Mouse (Mus musculus) E14TG2a.4 (cell line): ENCODE measurements around the gene Rnf157.

Experiments
- H3K27me3 ChIP-seq: 2 replicates; pipeline ENCODE4 v1.6.1; 2014; ENCODE audit warnings: low read length, control low read depth; ENCODE audit not compliant: insufficient read depth
- H3K36me3 ChIP-seq: 2 replicates; pipeline ENCODE4 v1.6.1; 2014; ENCODE audit warnings: low read length, control low read depth; ENCODE audit not compliant: insufficient read depth
- H3K4me1 ChIP-seq: replicated peaks from 2 replicates; pipeline ENCODE4 v1.6.1; 2014; ENCODE audit warnings: low read depth, low read length, control low read depth
- H3K4me3 ChIP-seq: replicated peaks from 2 replicates; pipeline ENCODE4 v1.5.1; 2014; ENCODE audit warnings: mild to moderate bottlenecking, low read length
- H3K9me3 ChIP-seq: 2 replicates; pipeline ENCODE4 v1.6.1; 2014; ENCODE audit warnings: low read length, control low read depth
- CTCF ChIP-seq: conservative IDR thresholded peaks from 2 replicates; pipeline ENCODE4 v1.5.1; 2014; ENCODE audit warnings: low read length
- NANOG ChIP-seq: IDR thresholded peaks from 2 replicates; pipeline ENCODE4 v1.6.1; 2014; ENCODE audit warnings: borderline replicate concordance, low read length, mixed read lengths
- POU5F1 ChIP-seq: IDR thresholded peaks from 2 replicates; pipeline ENCODE4 v1.6.1; 2014; ENCODE audit warnings: low read length, borderline replicate concordance

Gene Rnf157

DNA sequence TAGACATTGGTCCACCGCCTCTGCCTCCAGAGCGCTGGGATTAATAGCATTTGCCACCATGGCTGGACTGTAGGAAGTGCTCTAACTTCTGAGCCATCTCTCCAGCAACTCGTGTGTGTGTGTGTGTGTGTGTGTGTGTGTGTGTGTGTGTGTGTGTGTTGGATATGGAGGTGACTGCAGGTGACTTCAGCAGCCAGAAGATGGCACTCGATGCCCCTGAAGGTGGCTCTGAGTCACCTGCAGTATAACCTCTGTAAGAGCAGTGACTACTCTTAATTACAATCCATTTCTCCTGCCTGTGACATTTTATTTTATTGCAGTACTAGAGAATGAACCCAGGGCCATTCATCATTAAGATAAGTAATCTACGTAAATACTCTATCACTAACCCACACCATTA lies 61.5 kb downstream of the Rnf157 start:
- Histone ChIP-seq H3K27me3 (peaks cover 28% of the 10 kb centered on the region), H3K4me3 (no peak overlapping the region), H3K9me3 (no peaks in the 10 kb centered on the region; the same call in 1 of the 2 replicates), H3K4me1 (peaks cover 28% of the 10 kb centered on the region), H3K36me3 (peaks cover 11% of the 10 kb centered on the region)
- TF ChIP-seq CTCF (no peak), NANOG (no peak), POU5F1 (no peak)

DNA sequence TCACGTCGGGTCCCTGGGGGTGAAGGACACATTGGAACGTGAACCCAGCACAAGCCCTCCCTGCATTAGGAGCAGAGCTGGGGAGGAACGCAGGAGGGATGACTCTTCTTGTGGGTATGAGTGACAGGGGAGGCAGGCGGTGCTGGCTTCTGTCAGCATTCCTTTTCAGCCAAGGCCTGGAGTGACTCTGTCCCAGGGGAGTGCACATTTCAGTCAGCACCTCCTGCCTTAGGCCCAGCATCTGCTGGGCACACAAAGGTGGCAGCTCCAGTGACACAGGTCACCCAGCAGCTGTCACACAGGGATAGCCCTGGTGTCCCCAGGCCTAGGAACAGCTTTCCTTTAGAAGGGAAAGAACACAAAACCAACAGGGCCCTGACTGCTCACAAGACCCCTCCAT lies 64.9 kb downstream of the Rnf157 start:
- H3K4me1 ChIP-seq, result peaks cover 49% of the 10 kb centered on the region
- H3K36me3 ChIP-seq, result peaks cover 6% of the 10 kb centered on the region; the same call in 1 of the 2 replicates
- peaks cover 23% of the 10 kb centered on the region for H3K27me3 ChIP-seq
- no peaks in the 10 kb centered on the region for H3K9me3 ChIP-seq
- no peak overlapping the region for H3K4me3 ChIP-seq
- TF ChIP-seq NANOG (no peak), CTCF (no peak), POU5F1 (no peak)

DNA sequence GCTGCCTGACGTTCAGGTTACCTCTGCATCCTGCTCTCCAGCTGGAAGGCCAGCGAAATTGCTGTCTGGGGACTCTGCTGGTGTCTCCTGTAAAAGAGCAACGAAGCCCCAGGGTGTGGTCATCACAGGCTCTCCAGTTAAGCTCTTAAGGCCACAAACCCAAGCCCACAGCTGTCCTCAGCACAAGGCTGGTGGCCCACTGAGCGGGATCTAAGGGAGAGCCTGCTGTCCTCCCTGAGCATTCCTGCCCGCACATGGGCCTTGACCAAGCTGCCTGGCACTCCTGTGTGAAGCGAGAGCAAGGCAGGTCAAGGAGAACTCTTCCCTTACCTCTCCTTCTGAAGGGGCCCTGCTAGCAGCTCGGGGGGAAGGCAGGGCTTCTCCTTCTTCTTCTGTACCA lies 65.8 kb downstream of the Rnf157 start:
- TF ChIP-seq POU5F1 (no peak), NANOG (no peak), CTCF (no peak)
- peaks cover 59% of the 10 kb centered on the region for H3K4me1 ChIP-seq
- no peak overlapping the region for H3K4me3 ChIP-seq
- H3K9me3 ChIP-seq, result no peaks in the 10 kb centered on the region
- H3K27me3 ChIP-seq, result peaks cover 32% of the 10 kb centered on the region
- peaks cover 6% of the 10 kb centered on the region; the same call in 1 of the 2 replicates for H3K36me3 ChIP-seq

DNA sequence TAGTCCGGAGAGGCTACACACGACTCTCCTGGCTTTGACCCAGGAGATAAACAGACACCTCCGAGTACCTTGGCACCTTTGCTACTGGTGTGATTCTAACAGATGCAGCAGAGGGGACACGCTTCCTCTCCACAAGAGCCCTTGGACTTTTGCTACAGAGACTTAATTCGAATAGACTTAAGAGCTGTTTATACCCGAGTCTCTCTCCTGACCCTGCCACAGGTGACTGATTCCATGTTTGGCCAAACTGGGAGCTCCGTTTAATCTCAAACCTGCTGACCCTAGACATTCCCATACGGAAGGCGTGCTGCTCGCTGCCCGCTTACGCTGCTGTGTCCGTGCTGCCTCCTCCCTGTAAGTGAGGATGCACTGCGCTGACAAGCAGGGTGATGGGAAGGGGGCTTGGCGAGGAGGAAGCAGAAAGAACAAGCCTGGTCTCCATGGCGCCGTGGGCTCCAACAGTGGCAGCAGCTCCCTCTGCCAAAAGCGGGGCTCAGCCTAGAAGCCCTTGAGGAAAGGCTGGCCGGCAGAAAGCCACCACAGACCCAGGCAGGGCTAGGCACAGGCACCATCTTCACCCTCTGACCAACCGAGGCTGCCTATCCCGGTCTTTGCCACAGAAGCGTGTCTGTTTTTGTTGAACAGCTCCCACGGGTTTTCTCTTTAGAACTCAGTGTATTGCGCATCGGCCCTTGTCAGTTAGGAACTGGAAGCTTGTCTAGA lies 70.6 kb downstream of the Rnf157 start:
- Histone ChIP-seq H3K36me3 (peaks cover 6% of the 10 kb centered on the region; the same call in 1 of the 2 replicates), H3K4me1 (peaks cover 46% of the 10 kb centered on the region), H3K4me3 (no peak overlapping the region), H3K27me3 (peaks cover 37% of the 10 kb centered on the region), H3K9me3 (no peaks in the 10 kb centered on the region)
- TF ChIP-seq NANOG, result no peak
- TF ChIP-seq POU5F1, result no peak
- no peak for TF ChIP-seq CTCF

DNA sequence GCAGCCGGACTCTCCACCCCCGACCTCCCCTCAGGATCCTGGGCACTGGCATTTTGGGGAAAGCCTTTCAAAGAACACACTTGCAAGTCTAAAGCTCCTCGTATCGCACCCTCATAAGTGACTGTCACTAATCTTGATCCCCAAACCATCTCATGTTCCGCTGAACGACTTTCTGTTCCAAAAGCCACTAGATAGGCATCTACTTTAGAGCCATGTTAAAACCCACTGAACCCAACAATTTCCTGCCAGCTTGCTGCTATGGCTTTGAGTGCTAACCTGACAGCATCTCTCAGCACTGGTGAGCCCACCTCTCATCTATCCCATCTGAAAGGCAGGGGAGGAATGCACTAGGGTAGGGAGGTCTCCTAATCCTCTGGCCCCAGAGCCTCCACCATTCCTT lies 75.3 kb downstream of the Rnf157 start:
- Histone ChIP-seq H3K27me3 (peaks cover 68% of the 10 kb centered on the region), H3K4me3 (no peak overlapping the region), H3K4me1 (peaks cover 51% of the 10 kb centered on the region), H3K9me3 (no peaks in the 10 kb centered on the region), H3K36me3 (no peaks in the 10 kb centered on the region)
- no peak for TF ChIP-seq CTCF
- no peak for TF ChIP-seq POU5F1
- no peak for TF ChIP-seq NANOG

DNA sequence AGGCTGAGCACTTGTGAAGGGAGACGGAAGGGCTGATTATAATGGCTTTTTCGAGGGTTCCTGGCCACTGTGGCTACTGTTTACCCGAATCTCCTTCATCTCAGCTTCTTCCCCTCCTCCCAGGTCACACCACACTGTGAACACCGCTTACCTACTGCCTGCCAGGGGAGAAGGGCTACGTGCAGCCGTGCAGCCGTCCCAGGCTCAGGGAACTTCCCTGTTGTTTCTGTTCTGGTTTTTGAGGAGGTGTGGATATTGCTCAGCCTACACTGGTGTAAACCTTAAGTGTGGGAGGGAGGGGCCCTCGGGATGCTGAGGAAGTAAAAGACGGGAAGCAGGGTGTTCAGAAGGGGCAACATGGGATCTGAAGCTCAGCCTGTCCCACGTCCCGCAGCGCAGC lies 75.8 kb downstream of the Rnf157 start:
- Histone ChIP-seq H3K27me3 (peaks cover 62% of the 10 kb centered on the region), H3K4me1 (peaks cover 51% of the 10 kb centered on the region), H3K4me3 (no peak overlapping the region), H3K36me3 (no peaks in the 10 kb centered on the region), H3K9me3 (no peaks in the 10 kb centered on the region)
- TF ChIP-seq CTCF (no peak), NANOG (no peak), POU5F1 (no peak)

DNA sequence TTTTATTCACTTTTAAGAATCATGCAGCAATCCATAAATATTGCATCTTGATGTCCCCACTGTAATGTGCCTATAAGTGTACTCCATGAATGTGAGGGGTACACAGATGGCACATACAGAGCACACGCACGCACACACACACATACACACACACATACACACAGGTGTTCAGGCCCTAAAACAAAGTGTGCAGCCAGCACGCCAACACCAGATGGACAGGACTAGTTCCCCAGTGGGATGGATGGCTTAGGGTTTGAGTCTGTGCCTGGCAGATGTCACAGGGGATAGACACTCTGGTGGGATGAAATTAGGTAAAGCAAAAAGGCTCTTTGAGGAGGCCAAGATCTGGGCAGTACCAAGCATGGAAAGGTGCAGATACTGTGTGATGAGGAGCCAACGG lies 76.4 kb downstream of the Rnf157 start:
- H3K4me1 ChIP-seq, result peaks cover 55% of the 10 kb centered on the region
- TF ChIP-seq CTCF (no peak), NANOG (no peak), POU5F1 (no peak)
- no peak overlapping the region for H3K4me3 ChIP-seq
- no peaks in the 10 kb centered on the region for H3K9me3 ChIP-seq
- H3K36me3 ChIP-seq, result no peaks in the 10 kb centered on the region
- H3K27me3 ChIP-seq, result peaks cover 62% of the 10 kb centered on the region

DNA sequence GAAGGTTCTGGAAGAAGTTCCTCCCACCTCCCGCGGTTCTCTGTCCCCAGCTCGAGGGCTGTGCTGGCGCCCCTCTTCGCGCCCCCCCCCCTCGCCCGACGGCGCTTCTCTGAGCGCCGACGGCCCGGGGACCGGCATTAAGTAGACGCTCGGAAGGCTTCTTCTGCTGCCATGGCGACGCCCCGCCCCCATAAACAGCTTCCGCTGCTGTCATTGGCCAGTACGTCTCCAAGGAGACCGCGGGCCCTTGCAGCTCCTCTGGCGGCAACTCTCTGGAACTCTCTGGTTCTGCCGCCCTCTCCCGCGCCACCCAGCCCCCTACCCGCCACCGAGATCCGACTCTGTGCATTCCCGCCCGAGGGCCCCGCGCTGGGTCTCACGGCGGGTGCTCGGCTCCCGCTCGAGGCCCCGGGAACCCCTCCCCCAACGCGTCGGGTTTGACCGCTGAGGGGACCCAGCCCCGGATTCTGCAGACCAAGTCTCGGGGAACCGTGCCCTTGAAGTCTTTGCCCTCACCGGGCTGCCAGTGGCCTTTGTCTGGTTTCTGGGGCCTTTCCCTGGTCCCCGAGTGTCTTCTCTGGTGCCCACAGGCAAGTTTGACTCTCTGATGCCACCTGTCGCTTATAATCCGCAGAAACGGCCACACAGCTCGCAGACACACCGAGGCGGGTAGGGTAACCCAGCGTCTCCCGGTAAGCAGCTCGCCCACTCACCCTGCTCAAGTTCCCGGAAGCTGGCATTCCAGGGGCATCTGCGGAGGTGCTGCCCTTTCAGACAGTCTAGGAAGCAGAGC lies 77.4 kb downstream of the Rnf157 start, which contains the start of gene Foxj1:
Foxj1 (minus strand) TSS at position 156 of the 793 bp plus-strand sequence.
- TF ChIP-seq NANOG (no peak), CTCF (peak; percentile 15)
- Histone ChIP-seq H3K36me3 (no peaks in the 10 kb centered on the region), H3K4me1 (peaks cover 65% of the 10 kb centered on the region), H3K9me3 (no peaks in the 10 kb centered on the region), H3K4me3 (peak within 1 kb of the TSS; percentile 80), H3K27me3 (peaks cover 59% of the 10 kb centered on the region)
